Mouse (Mus musculus): ENCODE data around the gene Palb2.

DNA sequence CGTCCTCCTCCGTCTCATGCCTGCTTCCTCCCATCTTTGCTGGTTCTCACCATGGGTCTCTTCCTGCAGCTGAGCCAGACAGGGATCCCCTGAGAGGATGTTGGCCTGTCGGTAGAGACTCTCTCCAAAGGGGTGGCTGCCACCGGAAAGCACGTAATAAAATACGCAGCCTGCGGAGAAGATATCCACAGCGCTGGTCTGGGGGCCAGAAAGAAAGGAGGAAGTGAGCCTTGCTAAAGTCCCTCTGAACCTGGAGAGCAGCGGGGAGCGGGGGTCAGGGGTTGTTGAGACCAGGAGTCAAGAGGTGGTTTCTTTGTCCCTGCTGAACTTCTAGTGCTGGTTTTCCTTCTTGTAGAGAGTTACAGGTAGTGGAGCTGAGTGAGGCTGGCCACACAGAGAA is 38.8 kb upstream of the Palb2 start:
- no peak for TF ChIP-seq CTCF (IDR thresholded peaks at IDR 0.05; ENCODE audit: control insufficient read depth, insufficient read depth, insufficient replicate concordance, low read depth, low read length)
- TF ChIP-seq POLR2A (IDR thresholded peaks at IDR 0.05; ENCODE audit: control insufficient read depth, low read depth, low read length): no peak

All from testis, adult 2 months (tissue).